In the genomic region with DNA sequence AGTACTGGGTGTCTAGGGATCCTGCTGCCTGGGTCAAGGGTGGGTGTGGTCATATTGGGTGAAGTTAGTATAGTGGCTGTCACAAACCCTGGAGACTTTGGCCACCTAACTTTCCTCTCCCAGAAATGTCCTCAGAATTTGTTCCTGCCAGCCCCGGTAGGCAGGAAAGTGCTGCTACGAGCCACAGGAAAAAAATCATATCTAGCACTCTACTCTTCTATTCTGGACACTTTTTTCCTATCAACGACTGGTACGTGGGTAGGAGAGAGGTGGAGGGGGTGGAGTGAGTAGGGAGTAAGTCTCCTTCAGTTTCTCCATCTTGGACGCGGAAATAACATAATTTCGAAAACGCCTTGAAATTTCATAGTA, we compare ENCODE assay signal across 10 mouse cellular contexts. TPM values are rescaled to one million over a fixed set of nuclear protein-coding genes. Genes with fewer than 3 reads are reported as not detected.
DNase-seq lines count a peak whose midpoint lies in the region; ATAC-seq and TF ChIP-seq lines count a peak whose summit lies in the region.
"Had no signal": no experiment of that assay in that cellular context is flagged by ENCODE, and none has a peak within 500 bp of the region (broad histone marks: within the 10 kb centered on the region; RNA-seq: fewer than 3 reads in every experiment).

No protein-coding gene starts in this region.

- H3K36me3 ChIP-seq in liver, embryonic 11.5 days (ENCODE audit: control insufficient read depth, insufficient read depth, low read length), result no peaks in the 10 kb centered on the region
- peaks cover 4% of the 10 kb centered on the region; the same call in 1 of the 2 replicates for H3K36me3 ChIP-seq in forebrain, embryonic 10.5 days (replicated peaks)
- H3K36me3 ChIP-seq in intestine, postnatal 0 days (ENCODE audit: control insufficient read depth, insufficient read depth), result no peaks in the 10 kb centered on the region; the same call in 1 of the 2 replicates
- no peaks in the 10 kb centered on the region for H3K36me3 ChIP-seq in neural tube, embryonic 12.5 days

- no peak overlapping the region for H3K9ac ChIP-seq in liver, embryonic 11.5 days (ENCODE audit: low read depth, low read length)
- no peak overlapping the region for H3K9ac ChIP-seq in intestine, postnatal 0 days (ENCODE audit: low read depth, low read length)
- no peak overlapping the region for H3K9ac ChIP-seq in neural tube, embryonic 12.5 days

- peaks cover 13% of the 10 kb centered on the region; the same call in 1 of the 2 replicates for H3K4me1 ChIP-seq in liver, embryonic 11.5 days (replicated peaks; ENCODE audit: control insufficient read depth, insufficient read depth, low read length)
- H3K4me1 ChIP-seq in forebrain, embryonic 10.5 days, result peaks cover 28% of the 10 kb centered on the region
- 0 out of 2 replicates have a peak, but pooled peaks cover 5% of the 10 kb centered on the region for H3K4me1 ChIP-seq in intestine, postnatal 0 days (replicated peaks; ENCODE audit: control insufficient read depth, insufficient read depth, low read length)
- peaks cover 5% of the 10 kb centered on the region; the same call in 1 of the 2 replicates for H3K4me1 ChIP-seq in neural tube, embryonic 12.5 days

- H3K27me3 ChIP-seq in liver, embryonic 11.5 days (replicated peaks; ENCODE audit: control insufficient read depth, insufficient read depth, low read length), result peaks cover 5% of the 10 kb centered on the region
- peaks cover 47% of the 10 kb centered on the region for H3K27me3 ChIP-seq in forebrain, embryonic 10.5 days (ENCODE audit: poor library complexity, severe bottlenecking)
- peaks cover 22% of the 10 kb centered on the region; the same call in 1 of the 2 replicates for H3K27me3 ChIP-seq in intestine, postnatal 0 days (replicated peaks; ENCODE audit: control insufficient read depth, insufficient read depth, low read length)
- H3K27me3 ChIP-seq in neural tube, embryonic 12.5 days (replicated peaks), result peaks cover 23% of the 10 kb centered on the region

- peak overlapping the region; percentile 63 for H3K4me2 ChIP-seq in liver, embryonic 11.5 days
- H3K4me2 ChIP-seq in intestine, postnatal 0 days (replicated peaks; ENCODE audit: low read depth), result peak overlapping the region; percentile 60
- peak overlapping the region; percentile 75 for H3K4me2 ChIP-seq in neural tube, embryonic 12.5 days (replicated peaks)

- WGBS in liver, embryonic 11.5 days, result 34% methylated on average over 8 of the region's 8 CpGs
- WGBS in forebrain, embryonic 10.5 days, result 43% methylated on average over 8 of the region's 8 CpGs
- WGBS in intestine, postnatal 0 days, result 32% methylated on average over 8 of the region's 8 CpGs
- 38% methylated on average over 8 of the region's 8 CpGs for WGBS in neural tube, embryonic 12.5 days

- DNase-seq in liver, embryonic 11.5 days (ENCODE audit: low spot score), result no peak
- DNase-seq in liver, result no peak
- no peak for DNase-seq in forebrain, embryonic 10.5 days (ENCODE audit: extremely low spot score, low spot score)
- no peak for DNase-seq in spleen, adult 12 weeks (ENCODE audit: low spot score)
- DNase-seq in spleen, postnatal 14 days (ENCODE audit: low spot score in 2 of 2), result no peak
- no peak for DNase-seq in urinary bladder, postnatal 14 days (ENCODE audit: low spot score)
- DNase-seq: right cerebral cortex, adult 18-20 months had no signal

- H3K27ac ChIP-seq in liver, embryonic 11.5 days (ENCODE audit: low read depth, low read length), result no peak overlapping the region
- no peak overlapping the region for H3K27ac ChIP-seq in forebrain, embryonic 10.5 days
- no peak overlapping the region for H3K27ac ChIP-seq in intestine, postnatal 0 days (ENCODE audit: low read depth, low read length)
- H3K27ac ChIP-seq in neural tube, embryonic 12.5 days, result no peak overlapping the region

- no peaks in the 10 kb centered on the region for H3K9me3 ChIP-seq in liver, embryonic 11.5 days (ENCODE audit: control insufficient read depth, low read length)
- no peaks in the 10 kb centered on the region for H3K9me3 ChIP-seq in forebrain, embryonic 10.5 days
- no peaks in the 10 kb centered on the region for H3K9me3 ChIP-seq in intestine, postnatal 0 days (ENCODE audit: control insufficient read depth)
- H3K9me3 ChIP-seq in neural tube, embryonic 12.5 days, result no peaks in the 10 kb centered on the region

- ATAC-seq in liver, embryonic 11.5 days (replicated peaks; ENCODE audit: low FRiP score), result no peak
- no peak for ATAC-seq in intestine, postnatal 0 days
- ATAC-seq in neural tube, embryonic 12.5 days (ENCODE audit: low FRiP score, low read depth), result no peak

- peak overlapping the region; percentile 42 for H3K4me3 ChIP-seq in liver, embryonic 11.5 days (ENCODE audit: low read depth, low read length)
- peak overlapping the region; percentile 51; the same call in 1 of the 2 replicates for H3K4me3 ChIP-seq in forebrain, embryonic 10.5 days
- peak overlapping the region; percentile 31; the same call in 1 of the 2 replicates for H3K4me3 ChIP-seq in intestine, postnatal 0 days (ENCODE audit: low read depth, low read length)
- H3K4me3 ChIP-seq in neural tube, embryonic 12.5 days, result 0 out of 2 replicates have a peak overlapping the region, but pooled peaks have one; percentile 34

- TF ChIP-seq CTCF in intestine, postnatal 0 days (IDR thresholded peaks at IDR 0.05; ENCODE audit: low read depth), result no peak

RNA-seq across cellular contexts. Expression of a gene that starts 1.0 kb away (rescaled TPM):
- 1.6 and 4.1 TPM in 2 replicates for polyA plus RNA-seq in liver, embryonic 11.5 days (2014; fragmentation: Nextera tagmentation; extraction: Ambion mirVana)
- polyA plus RNA-seq in forebrain, embryonic 10.5 days (2016; fragmentation: Nextera tagmentation; extraction: Ambion mirVana), result 1.1 and 1.5 TPM in 2 replicates
- polyA plus RNA-seq in intestine, postnatal 0 days (2015; fragmentation: Nextera tagmentation; extraction: Ambion mirVana), result 5.8 and 6.1 TPM in 2 replicates
- 3.5 and 6.0 TPM in 2 replicates for polyA plus RNA-seq in neural tube, embryonic 12.5 days (2016; fragmentation: Nextera tagmentation; extraction: Ambion mirVana)

RNA-seq across cellular contexts. Expression of a gene that starts 5.9 kb away (rescaled TPM):
- polyA plus RNA-seq in liver, embryonic 11.5 days (2014; fragmentation: Nextera tagmentation; extraction: Ambion mirVana), result 0.18 and 0.34 TPM in 2 replicates
- polyA plus RNA-seq in forebrain, embryonic 10.5 days (2016; fragmentation: Nextera tagmentation; extraction: Ambion mirVana), result not detected in 2 replicates
- not detected in 2 replicates for polyA plus RNA-seq in intestine, postnatal 0 days (2015; fragmentation: Nextera tagmentation; extraction: Ambion mirVana)
- not detected in 2 replicates for polyA plus RNA-seq in neural tube, embryonic 12.5 days (2016; fragmentation: Nextera tagmentation; extraction: Ambion mirVana)
- polyA plus RNA-seq: cerebellum, adult 2 months had no signal

RNA-seq across cellular contexts. Expression of a gene that starts 11.7 kb away (rescaled TPM):
- polyA plus RNA-seq in liver, embryonic 11.5 days (2014; fragmentation: Nextera tagmentation; extraction: Ambion mirVana), result 93.1 and 94.0 TPM in 2 replicates
- polyA plus RNA-seq in forebrain, embryonic 10.5 days (2016; fragmentation: Nextera tagmentation; extraction: Ambion mirVana), result 97.5 and 102 TPM in 2 replicates
- 59.1 and 60.6 TPM in 2 replicates for polyA plus RNA-seq in intestine, postnatal 0 days (2015; fragmentation: Nextera tagmentation; extraction: Ambion mirVana)
- polyA plus RNA-seq in neural tube, embryonic 12.5 days (2016; fragmentation: Nextera tagmentation; extraction: Ambion mirVana), result 118 and 122 TPM in 2 replicates

RNA-seq across cellular contexts. Expression of a gene that starts 38.8 kb away (rescaled TPM):
- polyA plus RNA-seq in liver, embryonic 11.5 days (2014; fragmentation: Nextera tagmentation; extraction: Ambion mirVana), result 10.6 and 11.1 TPM in 2 replicates
- 14.2 and 14.6 TPM in 2 replicates for polyA plus RNA-seq in forebrain, embryonic 10.5 days (2016; fragmentation: Nextera tagmentation; extraction: Ambion mirVana)
- 12.2 and 15.2 TPM in 2 replicates for polyA plus RNA-seq in intestine, postnatal 0 days (2015; fragmentation: Nextera tagmentation; extraction: Ambion mirVana)
- 17.2 and 17.5 TPM in 2 replicates for polyA plus RNA-seq in neural tube, embryonic 12.5 days (2016; fragmentation: Nextera tagmentation; extraction: Ambion mirVana)
